Mouse (Mus musculus): ENCODE measurements around the gene Stat3.

GRCm38 (mm10) chr11:100974381-100974970 is 35.1 kb upstream of the Stat3 start:
- no peak for TF ChIP-seq ZC3H11A (IDR thresholded peaks at IDR 0.05; ENCODE audit: low read depth, low read length)
- peak; percentile 90 for TF ChIP-seq ETS1 (conservative IDR thresholded peaks at IDR 0.05; ENCODE audit: low read depth, low read length)
- no peak for TF ChIP-seq ZKSCAN1 (IDR thresholded peaks at IDR 0.05; ENCODE audit: borderline replicate concordance, low read depth, low read length)
- TF ChIP-seq KAT2A (IDR thresholded peaks at IDR 0.05; ENCODE audit: insufficient replicate concordance, low read length), result 0 out of 2 replicates have a peak, but pooled peaks have one; percentile 41
- TF ChIP-seq POLR2A (IDR thresholded peaks at IDR 0.05; ENCODE audit: low read depth, low read length), result no peak
- no peak for TF ChIP-seq CTCF (conservative IDR thresholded peaks at IDR 0.05 in 1 of 2, IDR thresholded peaks at IDR 0.05 in 1 of 2; ENCODE audit: low read depth in 2 of 2, low read length in 2 of 2)
- no peak for TF ChIP-seq NRF1 (IDR thresholded peaks at IDR 0.05; ENCODE audit: low read depth, low read length)
- peak; percentile 80; the same call in 1 of the 2 replicates for TF ChIP-seq MAFK (IDR thresholded peaks at IDR 0.05; ENCODE audit: insufficient replicate concordance, low read length)

Data from CH12.LX (cell line).